Mouse (Mus musculus): ENCODE results near the gene Krt13.

- TF ChIP-seq CTCF (IDR thresholded peaks at IDR 0.05; ENCODE audit: low read depth, low read length) (no peak), GATA1 (IDR thresholded peaks at IDR 0.05; ENCODE audit: borderline replicate concordance, low read length) (no peak), TAL1 (conservative IDR thresholded peaks at IDR 0.05; ENCODE audit: low read depth, low read length) (no peak)
Observed at GRCm38 (mm10) chr11:100145858-100146560, 24.6 kb upstream of the Krt13 start.
